Mouse (Mus musculus): Measurements from ENCODE around the gene Tac4.

- TF ChIP-seq CTCF (IDR thresholded peaks at IDR 0.05; ENCODE audit: low read depth) (no peak), EP300 (IDR thresholded peaks at IDR 0.05; ENCODE audit: low read depth) (no peak)
These were observed 47.0 kb upstream of the Tac4 start for GRCm38 (mm10) chr11:95214305-95214704.

Measured in liver, postnatal 0 days (tissue).